Mouse (Mus musculus): ENCODE measurements around the gene Mpp1.
"Not testable (repeated sequence)": the region's sequence is repeated elsewhere in the genome, so short reads cannot be mapped to it uniquely, and the experiment has no call there.

Mpp1 gene

DNA sequence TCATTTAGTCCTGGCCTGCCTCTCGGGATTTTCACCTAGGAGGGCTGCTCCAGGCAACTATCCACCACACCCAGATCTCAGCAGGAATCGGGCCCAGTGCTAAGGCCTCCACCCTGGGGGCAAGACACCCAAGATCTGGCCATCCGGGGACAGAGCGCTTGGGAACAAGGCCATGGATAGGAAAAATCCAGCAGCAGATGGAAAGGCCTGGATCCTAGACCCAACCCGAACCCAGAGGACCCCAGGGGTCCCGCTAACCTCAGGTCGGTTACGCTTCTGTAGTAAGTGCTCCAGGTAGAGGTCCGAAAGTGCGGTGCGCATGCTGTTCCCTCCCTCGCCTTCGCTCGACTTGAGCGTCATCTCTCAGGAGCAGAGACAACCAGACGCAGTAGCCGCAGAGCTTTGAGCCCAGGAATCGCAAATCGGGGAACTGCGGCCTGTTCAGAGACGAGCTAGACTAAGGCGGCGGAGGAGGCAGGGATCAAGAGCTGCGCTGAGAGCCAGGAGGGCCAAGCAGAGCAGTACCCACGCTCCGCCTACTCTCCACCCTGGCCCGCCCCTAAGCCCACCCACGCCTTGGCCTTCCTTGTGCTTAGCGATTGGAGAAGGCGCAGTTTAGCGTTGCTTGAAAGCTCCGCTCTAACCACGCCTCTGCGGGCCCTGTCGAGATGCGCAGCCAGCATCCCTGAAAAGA, at the start of gene Mpp1:
Mpp1 (minus strand) TSS at position 550 of the 694 bp plus-strand sequence.
- DNase-seq (ENCODE audit: low spot score), result peak; percentile 82

DNA sequence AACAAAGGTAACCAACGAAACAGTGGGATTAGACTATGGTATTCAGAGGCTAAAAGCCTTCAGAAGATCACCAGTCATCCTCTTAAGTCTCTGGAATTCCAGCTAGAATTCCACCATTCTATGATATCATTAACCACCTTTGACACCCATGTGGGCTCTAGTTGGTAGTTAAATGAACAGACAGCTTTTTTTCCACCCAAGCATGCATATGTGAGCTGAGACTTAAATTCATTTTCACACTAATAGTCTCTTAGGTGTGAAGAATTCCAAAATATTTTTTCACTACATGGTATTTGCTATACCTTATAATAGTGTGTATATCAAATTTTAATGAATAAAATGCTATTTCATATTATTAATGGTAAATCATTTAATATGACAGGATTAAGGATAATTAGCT, 32.9 kb upstream of the Mpp1 start, which contains the start of gene Smim9:
Smim9 (minus strand) TSS at position 101 of the 400 bp plus-strand sequence.
- no peak for DNase-seq (ENCODE audit: low spot score)

DNA sequence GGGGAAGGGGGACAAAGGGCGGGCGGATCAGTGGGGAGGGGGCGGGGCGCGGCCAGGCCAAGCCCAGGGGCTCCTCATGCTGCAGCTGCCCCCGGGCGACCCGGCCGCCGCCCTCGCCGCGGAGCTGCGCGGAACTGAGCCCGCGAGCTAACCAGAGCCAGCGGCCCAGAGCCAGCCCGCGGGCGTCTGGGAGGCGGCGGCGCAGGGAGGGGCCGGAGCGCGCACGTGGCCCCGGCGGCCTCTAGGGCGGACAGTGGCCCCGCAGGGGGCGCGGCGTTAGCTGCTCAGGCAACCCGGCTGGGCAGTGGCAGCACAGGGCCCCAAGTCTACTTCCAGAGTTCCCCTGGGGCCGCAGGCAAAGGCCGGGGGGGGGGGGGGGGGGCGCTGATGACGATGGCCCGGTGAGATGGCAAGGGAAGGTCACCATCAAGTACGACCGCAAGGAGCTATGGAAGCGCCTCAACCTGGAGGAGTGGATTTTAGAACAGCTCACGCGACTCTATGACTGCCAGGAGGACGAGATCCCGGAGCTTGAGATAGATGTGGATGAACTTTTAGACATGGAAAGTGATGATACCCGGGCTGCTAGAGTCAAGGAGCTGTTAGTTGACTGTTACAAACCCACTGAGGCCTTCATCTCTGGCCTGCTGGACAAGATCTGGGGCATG, 24.9 kb upstream of the Mpp1 start:
- peak; percentile 24 for DNase-seq (ENCODE audit: low spot score)

DNA sequence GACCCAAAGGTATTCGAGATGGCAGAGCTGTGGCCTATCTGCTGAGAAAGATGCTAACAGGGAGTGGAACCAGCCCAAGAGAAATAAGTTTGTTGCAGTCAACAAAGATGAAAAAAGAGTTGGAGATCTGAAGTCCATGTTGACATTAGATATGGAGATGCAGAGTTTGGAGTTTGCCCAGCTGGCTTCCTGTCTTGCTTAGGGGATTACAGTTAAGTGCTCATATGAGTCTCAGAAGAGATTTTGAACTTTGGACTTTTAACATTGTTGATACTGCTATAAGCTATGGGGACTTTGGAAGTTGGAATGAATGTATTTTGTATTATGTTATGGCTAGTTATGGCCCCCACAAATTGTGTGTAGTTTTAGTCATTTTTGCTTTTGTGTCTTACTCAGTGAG, 21.4 kb upstream of the Mpp1 start:
- DNase-seq (ENCODE audit: low spot score), result no peak

DNA sequence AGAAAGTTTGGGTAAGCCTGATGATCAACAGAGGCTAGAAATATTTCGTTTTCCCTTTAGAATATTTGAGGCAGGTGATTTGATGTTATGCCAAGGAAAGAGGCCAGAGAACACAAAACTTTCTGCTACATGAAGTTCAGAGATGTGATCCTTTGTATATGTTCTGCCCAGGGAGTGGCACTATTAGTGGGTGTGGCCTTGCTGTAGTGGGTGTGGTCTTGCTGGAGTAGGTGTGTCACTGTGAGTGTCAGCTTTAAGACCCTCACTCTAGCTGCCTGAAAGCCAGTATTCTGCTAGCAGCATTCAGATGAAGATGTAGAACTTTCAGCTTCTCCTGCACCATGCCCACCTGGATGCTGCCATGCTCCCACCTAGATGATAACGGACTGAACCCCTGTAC, 19.5 kb upstream of the Mpp1 start:
- no peak for DNase-seq (ENCODE audit: low spot score)

DNA sequence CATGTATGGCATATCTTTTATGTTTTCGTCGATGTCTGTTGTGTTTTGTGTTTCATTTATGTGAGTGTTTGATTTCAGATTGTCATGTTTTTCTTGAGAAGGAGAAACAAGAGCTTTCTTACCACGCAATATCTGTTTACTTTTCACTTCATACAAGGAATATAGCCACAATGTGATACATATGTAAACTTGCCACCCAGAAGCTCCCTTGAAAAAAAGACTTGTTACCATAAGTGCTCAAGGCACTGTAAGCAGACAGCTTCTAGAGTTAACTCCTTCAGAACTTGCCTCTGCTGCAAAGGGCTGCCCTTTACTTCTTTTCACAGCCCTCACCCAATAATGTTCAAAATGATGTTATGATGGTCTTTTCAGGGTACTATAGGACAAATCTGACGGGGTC, 17.6 kb upstream of the Mpp1 start:
- DNase-seq (ENCODE audit: low spot score), result no peak

DNA sequence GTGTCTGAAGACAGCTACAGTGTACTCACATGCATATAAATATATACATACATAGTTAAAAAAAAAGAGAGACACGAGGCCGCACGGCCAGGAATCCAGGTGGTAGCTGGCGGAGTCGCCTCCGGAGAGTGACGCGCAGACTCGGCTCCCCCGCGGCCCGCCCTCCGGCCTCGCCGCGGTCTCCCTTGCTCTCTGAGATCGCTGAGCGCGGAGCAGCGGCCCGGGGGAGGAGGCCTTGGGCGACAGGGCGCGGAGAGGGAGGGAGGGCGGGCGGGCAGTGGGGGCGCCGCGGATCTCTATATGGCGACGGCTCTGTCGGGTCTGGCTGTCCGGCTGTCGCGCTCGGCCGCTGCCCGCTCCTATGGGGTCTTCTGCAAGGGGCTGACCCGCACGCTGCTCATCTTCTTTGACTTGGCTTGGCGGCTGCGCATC, 12.3 kb upstream of the Mpp1 start:
- not testable (repeated sequence) for DNase-seq (ENCODE audit: low spot score)

DNA sequence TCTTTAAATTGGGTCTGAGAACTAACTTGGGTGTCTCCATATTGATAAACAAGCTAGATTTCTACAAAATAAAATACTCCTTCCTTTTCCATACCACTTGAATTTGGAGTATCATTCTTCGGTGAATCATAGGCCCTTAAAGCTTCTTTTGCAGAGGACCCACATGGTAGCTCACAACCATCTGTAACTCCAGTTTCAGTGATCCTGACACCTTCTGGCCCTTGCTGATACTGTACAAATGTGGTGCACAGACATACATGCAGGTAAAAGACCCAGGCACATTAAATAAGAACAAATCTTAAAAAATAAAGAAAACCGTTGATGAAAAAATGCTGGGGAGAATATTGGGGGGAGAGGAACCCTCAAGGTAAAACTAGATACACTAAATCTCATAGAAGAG, 7.4 kb upstream of the Mpp1 start:
- no peak for DNase-seq (ENCODE audit: low spot score)

DNA sequence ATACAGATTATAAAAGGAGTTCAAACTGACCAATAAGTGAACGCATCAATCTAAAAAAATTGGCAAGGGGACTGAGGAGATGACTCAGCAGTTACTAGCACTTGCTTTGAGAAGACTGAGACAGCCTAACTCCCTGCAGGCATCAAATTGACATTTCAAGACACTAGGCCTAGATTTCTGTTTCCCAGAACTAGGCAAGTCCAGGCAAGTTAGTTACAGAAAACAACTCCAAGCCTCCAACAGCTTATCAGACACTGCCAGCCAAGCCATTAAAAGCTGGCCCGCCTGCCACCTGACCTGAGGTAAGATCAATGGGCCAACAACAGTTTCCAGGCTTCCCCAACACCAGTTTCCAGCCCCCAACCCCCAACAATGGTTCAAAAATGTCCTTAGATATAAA, 6.9 kb upstream of the Mpp1 start:
- no peak for DNase-seq (ENCODE audit: low spot score)

DNA sequence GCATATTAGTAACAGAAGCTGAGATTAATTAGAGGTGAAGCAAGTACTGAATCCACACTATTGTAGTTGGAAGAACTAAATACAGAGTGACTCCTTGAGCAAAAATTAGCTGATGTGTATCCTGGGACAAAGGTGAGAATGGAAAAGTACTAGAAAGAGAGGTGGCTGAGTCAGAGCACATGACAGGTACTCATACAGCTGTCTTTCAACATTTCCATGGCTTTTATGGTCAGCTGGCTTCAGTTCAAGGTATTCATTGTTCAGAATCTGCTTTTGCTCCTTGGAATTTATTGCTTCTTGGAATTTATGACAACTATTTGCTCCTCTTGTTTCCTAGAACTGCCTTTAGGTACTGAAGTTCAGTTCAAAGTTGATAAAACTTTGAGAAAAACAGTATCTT, 6.1 kb upstream of the Mpp1 start:
- DNase-seq (ENCODE audit: low spot score), result no peak

DNA sequence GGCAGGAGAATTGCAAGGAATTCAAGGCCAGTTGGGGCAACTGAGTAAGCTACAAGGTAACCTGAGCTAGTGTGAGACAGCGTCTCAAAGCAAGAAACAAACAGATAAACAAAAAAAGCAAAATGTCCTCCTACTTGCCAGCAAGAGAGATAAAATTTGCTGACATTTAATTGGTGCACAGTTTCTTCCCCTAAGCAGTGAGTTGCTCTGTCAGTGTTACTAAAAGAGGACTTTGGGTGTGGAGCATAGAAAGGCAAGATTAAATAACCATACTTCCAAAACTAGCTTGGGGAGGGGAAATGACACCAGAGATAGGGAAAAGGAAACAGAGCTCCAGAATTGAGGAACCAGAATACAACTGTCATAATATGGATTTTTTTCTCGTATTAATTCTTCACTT, 1.3 kb downstream of the Mpp1 start:
- no peak for DNase-seq (ENCODE audit: low spot score)

DNA sequence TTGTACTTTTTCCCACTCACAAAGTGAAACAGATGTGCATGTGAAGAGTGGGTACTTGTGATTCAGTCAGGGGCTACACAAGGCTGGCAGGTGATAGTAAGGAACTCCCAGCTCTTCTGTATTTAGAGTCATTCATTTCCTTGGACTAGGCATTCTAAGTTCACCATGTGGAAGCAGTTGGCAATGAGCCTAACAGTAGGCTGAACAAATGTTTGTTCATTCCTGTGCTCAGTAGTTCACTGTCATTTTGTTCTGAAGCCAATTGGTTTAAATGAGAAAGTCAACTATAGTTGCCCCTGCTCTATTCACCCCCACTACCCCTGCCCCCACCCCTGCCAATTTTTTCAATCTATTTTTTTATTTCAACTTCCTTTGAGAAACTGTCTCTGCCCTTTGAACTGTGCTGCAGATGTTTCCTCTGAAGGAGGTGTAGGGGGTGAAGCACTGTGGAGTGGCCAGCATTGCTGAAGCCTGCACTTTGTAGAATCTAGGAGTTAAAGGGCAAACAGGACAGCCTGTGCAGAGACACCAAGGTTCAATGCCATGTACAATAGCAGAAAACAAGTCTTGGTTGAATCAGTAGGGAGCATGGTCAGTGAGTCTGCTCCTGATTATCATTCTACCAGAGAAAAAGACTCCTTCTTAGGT, 2.4 kb downstream of the Mpp1 start:
- peak; percentile 32 for DNase-seq (ENCODE audit: low spot score)

DNA sequence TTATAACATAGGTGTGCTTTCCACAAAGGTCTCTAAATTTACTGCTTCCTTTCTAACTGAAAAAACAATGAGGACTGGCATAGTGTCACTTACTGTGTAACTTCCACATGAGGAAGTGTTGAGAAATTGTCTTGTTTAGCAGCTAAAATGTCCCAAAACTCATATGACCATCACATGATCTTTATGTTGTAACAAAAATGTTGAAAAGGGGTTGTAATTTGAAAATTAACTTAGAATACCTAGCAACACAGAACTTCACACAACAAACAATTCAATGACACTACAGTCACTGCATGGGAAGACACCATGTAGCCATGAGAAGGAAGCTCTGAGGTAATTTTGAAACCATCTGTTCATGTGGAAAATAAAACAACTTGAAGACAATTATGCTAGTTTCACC, 3.9 kb downstream of the Mpp1 start:
- peak; percentile 5 for DNase-seq (ENCODE audit: low spot score)

DNA sequence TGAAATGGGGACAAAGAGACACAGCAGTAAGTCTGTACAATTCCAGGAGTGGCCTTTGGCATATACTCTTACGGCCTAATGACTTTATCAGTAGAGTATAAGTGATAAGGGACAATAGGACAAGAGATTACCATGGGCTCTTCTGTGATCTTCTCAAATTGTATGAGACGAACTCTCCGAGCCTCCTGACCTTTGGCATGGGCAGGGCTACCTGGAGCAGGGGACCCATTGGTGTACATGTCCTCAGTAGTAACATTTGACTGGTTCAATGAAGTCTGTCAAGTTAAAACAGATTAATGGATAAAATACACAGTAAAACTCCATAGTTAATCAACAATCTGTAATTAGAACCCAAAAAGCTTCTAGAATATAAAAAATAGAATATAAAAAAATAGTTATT, 5.2 kb downstream of the Mpp1 start:
- no peak for DNase-seq (ENCODE audit: low spot score)

DNA sequence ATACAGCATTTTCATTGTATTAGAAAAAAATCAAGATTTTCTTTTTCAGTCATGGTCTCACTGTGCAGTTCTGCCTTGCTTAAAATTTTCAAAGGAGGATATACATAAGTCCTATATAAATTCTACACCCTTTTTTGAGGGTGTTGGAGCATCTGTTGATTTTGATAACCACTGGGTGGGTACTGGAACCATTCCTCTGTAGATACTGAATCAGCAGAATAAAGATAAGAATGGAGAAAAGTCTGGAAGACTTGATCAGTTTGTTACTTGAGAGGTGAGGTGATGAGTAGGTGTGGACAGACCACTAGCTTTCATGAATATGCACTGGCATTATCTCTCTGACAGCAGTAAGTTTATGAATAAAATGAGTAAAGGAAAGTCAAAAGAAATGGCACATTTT, 15.3 kb downstream of the Mpp1 start:
- no peak for DNase-seq (ENCODE audit: low spot score)

DNA sequence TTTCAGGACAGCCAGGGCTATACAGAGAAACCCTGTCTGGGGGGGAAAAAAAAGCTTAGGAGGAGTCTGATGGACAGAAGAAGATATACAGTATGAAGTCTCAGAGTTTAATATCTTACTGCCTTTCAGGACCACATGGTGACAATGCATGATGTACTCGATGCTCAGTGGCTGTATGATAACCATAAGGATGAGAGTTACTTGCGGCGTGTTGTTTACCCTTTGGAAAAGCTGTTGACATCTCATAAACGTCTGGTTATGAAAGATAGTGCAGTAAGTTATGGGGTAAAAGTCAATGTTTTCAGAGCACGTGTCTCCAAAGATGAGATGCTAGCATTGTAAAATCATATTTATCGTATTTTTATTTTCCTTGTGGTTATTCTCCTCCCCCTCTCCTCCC, 28.5 kb downstream of the Mpp1 start:
- no peak for DNase-seq (ENCODE audit: low spot score)

DNA sequence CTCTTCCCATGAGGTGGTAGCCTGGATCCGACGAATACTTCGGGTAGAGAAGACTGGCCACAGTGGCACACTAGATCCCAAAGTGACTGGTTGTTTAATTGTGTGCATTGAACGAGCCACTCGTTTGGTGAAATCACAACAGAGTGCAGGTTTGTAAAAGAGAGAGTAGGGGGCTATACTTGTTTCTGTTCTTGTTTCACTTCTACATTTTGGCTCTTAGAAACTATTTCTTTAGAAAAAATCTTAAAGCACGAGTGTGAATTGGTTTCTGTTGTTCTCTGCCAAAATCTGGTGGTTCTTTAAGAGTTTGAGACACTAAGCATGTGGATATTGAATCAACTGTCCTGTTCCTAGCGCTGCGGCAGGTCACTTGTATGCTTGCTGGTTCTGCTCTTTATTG, 32.0 kb downstream of the Mpp1 start:
- no peak for DNase-seq (ENCODE audit: low spot score)

DNA sequence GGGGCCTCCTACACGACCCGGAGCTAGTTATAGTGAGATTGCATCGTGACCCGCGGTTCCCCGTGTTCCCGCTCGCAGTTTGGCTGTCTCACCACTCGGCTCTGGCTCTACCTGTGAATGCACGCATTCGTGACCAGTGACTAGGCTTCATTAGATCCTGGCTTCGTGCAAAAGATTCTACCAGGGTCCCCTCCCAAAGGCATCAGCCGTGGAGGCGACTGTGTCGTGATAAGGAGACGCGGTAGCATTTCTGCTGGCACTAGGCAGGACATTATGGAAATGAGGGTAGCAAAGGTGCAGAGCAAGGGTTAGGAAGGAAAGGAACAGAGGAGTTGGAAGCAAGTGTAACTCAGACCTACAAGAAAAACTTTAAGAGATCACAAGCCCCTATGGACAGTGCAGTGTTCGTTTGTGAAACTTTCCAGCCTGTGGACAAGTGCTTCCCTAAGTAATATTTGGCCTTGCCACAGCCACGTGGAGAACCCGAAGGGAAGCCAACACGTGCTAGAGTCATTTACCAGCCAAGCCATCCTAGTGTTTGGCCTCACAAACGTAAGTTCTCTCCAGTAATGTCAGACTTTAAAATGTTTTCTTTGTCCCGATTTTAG, 34.5 kb downstream of the Mpp1 start:
- DNase-seq (ENCODE audit: low spot score), result no peak

DNA sequence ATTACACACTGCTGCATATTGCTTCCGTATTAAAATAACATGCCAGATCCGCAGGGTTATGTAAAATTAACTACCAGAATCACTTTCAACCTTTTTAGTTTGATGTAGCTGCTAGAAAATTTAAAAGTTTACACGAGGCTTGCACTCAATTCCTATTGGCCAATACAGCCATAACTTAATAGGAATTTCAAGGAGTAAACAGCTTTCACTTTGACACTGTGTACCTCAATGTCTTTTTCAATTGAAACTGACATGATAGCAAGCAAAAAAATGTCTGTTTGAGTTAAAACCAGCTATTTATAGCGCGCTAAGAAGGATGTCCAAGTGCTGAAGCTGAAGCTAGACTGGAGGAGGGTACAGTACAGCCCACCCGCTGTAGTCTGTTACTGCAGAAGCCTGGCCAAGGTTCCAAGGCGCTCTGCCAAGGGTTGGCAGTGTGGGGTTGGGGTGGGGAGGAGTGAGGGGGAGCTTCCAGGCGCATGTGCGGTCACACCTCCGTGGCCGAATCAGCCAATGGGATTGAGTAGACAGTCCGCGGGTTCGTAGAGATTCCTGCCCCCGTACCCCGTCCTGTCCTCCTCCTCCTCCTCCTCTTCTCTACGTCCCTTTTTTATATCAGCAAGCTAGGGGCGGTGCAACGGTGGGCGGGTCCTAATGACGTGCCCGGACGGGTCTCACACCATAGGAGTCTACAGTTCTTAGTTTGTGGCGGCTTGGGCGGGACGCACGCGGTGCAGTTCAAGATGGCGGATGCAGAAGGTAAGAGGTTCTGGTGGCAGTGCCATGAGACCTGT, 35.2 kb downstream of the Mpp1 start, which contains the start of gene Dkc1:
Dkc1 (plus strand) TSS at position 486 of the 794 bp plus-strand sequence.
- peak; percentile 95 for DNase-seq (ENCODE audit: low spot score)

DNA sequence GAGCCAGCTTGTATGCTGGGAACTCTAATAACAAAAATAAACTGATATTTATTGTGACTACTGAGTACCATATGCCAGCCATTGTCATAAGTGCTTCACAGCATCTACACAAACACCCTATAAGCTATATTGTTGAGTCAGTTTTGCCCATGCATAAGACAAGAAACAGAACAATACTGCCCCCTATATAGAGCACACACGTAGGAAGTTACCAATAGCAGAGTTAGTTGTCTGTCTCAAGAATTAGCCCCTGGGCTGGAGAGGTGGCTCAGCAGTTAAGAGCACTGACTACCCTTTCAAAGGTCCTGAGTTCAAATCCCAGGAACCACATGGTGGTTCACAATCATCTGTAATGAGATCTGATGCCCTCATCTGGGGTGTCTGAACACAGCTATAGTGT, 45.2 kb downstream of the Mpp1 start:
- DNase-seq (ENCODE audit: low spot score), result no peak

DNA sequence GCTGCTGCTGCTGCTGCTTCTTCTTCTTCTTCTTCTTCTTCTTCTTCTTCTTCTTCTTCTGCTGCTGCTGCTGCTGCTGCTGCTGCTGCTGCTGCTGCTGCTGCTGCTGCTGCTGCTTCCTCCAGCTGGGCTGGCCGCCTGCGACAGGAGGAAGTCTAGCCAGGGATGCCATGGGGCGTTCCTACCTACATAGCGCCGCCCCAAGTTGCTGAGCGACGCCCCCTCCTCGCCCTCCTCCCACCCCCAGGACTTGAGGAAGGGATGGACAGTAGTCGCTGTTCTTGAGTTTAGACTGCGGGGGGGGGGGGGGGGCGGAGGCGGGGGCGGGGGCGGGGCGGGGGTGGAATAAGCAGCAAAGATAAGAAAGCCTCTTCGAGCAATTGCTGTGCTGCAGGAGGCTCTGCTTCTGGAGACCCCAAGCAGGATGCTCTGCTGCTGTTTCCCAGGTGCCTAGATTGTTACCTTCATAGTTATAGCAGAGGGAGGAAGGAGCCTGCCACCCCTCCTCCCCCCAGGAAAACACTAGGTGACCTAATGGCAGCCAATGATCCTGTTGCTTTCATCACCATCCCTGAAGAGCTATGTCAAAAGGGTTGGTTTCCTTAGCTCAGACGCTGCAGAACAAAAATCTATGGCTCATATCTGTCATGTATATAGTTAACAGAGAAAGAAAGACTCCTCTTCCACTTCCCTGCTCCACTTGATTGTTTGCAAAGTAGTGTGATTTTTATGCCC, 45.9 kb downstream of the Mpp1 start, which contains the start of gene Gab3:
Gab3 (minus strand) TSS at position 685 of the 735 bp plus-strand sequence.
- peak; percentile 60 for DNase-seq (ENCODE audit: low spot score)

All from lung, postnatal 25 days (tissue).